Mouse (Mus musculus) cerebellum, adult 2 months (tissue): ENCODE data around the gene Reps1.

Experiments
- CTCF ChIP-seq: fragments of 200-500 bp; IDR thresholded peaks from 2 replicates; pipeline ENCODE4 v1.5.1; 2011; ENCODE audit warnings: low read depth, mild to moderate bottlenecking, control low read depth, low read length, moderate library complexity, borderline replicate concordance; ENCODE audit not compliant: insufficient read depth
- POLR2A ChIP-seq: fragments of 200-500 bp; IDR thresholded peaks from 2 replicates; pipeline ENCODE4 v1.6.1; 2011; ENCODE audit warnings: low read length, control low read depth, borderline replicate concordance; ENCODE audit not compliant: insufficient read depth

DNA sequence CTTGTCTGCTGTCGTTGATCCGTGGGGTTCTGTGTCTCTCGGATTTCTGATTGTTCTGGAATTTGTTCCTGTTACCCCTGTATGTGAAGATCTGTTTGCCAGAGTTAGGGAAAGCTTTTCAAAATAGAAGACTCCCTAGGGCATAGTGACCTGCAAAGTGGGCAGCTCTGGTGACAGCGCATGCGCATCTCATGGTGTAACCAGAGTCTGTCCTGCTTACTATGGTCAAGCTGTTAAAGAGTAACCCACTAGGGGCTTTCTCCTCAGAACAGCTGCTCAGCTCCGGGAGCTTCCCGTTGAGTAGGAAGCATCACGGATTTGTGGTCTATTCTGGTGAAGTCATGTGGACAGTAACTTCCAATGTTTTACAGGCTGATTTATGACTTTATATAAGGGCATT is 62.7 kb downstream of the Reps1 start:
- TF ChIP-seq POLR2A (no peak), CTCF (no peak)
